Mouse (Mus musculus) embryo, embryonic 10.5 days (tissue): ENCODE measurements around the gene Gm49321.

Experiments
- DNase-seq: peaks from one replicate; pipeline ENCODE4 v3.0.0-alpha.2; 2015; ENCODE audit warnings: low spot score

The Gm49321 gene

DNA sequence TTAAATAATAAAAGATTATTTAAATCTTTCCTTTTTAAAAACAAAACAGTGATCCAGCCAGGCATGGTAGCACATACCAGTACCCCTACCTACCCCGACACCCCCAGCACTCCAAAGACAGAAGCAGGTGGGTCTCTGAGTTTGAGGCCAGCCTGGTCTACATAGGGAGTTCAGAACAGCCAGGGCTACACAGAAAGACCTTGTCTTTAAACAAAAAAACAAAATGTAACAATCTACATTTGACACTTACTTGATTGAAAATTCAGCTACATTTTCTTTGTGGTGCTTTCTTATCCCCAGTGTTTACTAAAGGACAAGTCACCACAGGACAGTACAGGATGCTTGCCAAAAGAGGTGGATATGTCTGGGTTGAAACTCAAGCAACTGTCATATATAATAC is at the start of gene Gm49321:
Gene Gm49321 (plus strand): TSS at position 301 of the 400 bp plus-strand sequence.
- DNase-seq = no peak

DNA sequence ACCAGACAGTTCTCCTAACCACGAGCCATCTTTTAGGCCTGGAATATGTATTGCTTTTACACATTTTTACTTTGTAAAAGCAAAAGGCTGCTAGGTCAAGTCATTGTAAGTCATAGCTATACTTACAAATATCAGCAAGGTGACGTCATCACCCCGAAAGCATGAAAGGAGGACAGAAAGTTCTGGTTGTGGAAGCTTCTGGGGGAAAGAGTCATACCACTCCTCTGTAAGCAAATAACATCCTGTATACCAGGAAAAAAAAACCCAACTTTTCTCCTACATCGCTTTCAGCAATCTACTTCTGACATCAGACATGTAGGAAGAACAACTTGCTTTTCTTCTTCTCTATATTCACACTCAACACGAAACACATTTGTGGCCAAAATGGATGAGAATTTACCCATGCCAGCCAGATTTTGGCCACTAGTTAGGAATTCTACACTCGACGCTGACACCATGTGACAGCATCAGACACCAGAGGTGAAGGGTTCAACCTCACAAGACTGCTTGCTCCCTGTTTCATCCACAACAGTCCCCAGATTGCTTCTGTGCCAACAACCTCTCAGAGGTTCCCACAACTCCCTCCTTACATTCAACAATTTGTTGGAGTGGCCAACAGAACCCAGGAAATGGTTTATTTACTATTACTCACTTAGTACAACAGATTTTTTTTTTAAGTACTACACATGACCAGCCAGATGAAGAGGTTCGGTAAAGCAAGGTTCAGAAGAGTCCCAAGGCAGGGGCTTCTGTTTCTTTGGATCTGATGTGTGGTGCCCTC is 49.3 kb upstream of the Gm49321 start:
- DNase-seq = no peak

DNA sequence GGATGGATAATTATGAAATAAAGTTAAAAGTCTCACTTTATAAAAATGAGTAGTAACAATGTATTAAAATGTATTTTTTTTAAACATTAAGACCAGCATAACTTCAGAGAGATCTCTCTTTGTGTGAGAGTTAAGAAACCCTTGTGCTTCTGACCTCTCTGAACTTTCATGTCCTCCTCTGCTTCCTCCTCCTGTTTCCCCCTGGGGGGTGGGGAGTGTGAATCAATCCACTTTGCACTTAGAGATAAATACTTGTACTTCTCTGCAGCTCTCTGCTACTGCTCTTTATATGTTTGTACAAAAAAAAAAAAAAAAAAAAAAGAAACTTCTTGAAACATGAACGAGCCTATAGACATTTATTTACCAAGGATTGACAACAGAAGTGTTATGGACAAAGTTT is 47.9 kb upstream of the Gm49321 start:
- no peak for DNase-seq

DNA sequence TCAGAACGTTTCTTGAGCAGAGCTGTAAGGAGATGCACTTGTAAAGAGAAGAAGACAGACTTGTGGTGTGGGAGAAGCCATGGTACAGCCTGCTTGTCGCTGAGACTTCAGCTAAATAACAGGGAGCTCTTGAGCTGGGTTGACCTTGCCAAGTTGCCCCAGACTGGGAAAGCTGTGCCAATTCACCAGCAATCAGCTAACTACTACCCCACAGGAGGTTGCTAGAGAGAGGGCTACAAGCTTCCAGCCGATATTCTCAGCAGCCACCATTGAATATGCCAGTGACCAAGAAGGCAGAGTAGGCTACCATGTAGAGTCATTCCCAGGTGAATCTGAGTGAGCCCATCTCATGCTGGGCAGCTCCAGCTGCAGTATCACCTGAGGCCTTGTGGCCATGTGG is 47.4 kb upstream of the Gm49321 start:
- no peak for DNase-seq

DNA sequence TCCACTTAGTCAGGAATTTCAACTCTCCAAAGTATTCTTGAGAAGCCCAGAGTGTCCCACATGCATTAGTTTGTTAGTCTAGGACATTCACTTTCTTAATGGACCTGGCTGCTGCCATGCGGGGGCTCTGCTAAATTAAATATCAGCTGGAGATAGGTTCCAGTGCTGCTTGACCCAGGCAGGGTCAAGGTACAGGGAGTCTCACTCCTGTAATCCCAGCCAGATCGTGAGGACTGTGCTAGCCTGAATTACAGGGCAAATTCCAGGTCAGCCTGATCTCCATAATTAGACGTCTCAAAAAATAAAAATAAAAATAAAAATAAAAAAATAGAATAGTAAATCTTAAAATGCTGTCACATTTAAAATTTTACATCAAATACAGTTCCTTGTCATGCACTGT is 44.8 kb upstream of the Gm49321 start:
- DNase-seq = no peak

DNA sequence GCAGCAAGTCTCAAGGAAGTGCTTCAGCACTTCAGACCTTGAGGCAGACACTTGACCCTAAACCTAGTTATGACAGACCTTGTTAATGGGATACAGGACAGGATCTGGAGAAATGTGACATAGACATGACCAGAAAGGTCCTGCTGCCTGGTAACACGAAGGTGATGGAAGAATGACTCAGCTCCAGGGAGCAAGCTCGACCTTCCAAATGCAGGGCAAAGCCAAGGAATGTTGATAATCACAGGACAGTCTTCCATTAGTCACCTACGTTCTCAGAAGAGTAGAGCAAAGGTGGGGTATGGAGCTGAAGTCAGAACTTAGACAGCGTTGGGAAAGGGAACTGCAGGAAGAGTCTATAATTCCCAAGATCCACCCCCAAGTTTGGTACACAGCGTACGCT is 42.6 kb upstream of the Gm49321 start:
- no peak for DNase-seq

DNA sequence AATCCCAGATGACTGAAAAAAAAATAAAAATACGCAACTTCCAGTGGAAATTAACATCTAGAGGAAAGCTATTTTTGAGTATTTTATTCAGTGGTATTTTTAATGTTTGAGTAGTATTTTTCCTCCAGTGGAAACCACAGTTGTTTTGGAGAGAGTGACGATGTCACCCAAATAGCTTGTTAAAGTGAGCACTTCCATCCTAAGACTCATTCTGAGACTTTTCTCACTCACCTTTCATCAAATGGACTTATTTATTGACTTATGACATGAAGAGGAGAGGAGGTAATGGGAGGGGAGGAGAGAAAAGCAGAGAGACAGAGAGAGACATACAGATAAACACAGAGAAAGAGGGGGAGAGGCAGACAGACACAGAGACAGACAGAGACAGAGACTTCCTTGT is 41.8 kb upstream of the Gm49321 start:
- DNase-seq = no peak

DNA sequence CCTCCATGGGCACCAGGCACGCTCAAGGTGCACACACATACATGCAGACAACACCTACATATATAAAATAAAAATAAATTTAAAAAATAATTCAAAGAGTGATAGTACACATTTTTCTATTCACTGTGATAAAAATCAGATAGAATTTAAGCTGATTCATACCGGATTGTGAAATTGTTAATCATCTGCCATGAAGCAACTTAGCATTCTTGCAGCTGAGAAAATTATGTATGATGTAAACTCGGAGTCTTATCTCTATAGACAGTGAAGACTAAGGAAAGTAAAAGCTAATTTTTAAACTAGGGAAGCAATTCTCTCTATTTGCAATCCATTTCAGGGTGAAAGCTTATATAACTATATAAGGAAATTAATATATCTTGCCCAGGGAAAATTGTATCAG is 41.0 kb upstream of the Gm49321 start:
- no peak for DNase-seq

DNA sequence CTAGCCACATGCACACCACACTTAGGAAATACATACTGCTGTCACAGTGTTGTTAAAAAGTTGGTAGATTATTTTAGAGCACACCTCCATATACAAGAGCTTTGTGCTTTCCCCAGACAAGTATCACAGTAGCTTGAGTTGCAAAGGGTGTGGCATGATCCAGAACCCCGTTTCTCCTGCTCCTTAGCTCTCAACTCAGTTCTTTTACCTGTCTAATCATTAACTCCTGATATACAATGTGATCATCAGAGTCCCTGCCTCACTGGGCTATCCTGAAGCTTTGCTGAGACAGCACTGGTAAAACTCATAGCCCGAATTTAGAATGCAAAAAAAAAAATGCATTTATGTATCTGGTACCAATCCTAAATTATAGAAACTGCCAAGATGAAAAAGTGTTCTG is 39.2 kb upstream of the Gm49321 start:
- DNase-seq = no peak

DNA sequence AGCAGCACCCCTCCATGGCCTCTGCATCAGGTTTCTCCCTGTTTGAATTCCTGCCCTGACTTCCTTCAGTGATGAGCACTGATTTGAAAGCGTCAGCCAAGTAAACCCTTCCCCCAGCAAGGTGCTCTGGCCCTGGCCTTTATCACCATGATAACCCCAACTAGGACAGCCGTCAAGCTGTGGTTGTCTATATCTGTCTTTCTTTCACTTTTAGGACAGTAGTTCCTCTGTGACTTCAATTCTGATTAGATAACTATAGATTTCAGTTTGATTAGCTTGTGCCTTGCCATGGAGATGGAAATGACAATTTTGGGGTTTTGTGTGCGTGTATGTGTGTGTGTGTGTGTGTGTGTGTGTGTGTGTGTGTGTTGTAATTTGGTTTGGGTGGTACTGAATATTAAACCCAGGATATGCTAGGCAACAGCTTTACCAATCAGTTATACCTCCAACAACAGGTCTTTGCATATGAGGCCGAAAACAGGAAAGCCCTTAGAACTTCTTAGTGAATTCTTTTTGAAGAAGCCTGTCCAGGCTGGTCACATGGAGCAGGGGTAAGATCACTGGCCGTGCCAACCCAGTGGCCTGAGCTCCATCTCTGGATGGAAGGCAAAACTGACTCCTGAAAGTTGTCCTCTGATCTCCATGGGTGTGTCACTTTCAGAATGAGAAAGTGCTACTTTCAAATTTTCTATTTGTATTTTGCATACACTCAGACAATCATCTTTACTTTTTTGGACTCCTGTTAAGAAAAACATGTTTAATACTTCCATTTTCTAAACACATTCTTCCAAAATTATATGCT is 33.1 kb upstream of the Gm49321 start:
- no peak for DNase-seq

DNA sequence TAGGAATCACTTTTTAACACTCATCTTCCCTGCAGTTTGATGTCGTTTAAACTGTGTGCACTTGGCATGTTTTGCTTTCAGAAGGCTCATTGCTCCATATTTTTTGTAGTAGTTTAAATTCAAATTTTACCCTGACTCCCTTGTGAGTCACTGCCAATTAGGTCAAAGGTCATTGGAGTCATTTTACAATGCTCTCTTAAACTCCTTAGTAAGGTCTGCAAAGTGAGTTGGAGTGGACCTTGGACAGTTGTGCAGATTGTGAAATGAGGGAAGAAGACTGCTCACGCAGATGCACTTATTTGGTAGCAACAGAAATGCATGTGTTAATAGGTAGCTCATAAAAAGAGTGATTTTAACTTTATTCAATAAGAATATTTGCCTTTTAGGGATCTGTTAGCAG is 32.4 kb upstream of the Gm49321 start:
- DNase-seq = peak; percentile 39

DNA sequence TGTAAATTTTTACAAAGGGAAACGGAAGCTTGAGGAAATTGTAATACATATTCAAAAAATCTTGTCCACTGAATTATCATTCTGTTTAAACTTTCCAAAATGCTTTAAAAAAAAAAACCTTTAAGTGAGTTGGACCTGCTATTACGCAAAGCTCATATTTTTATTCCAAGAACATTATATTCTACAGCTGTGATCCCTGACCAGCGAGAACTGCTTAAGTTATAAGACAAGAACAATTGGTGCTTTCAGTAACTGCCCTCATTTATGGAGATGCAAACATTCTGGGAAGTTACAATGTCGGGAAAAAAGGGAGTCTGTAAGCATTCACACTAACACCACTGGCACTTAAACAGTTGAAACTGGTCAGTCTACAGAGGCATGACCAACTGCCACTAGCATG is 31.9 kb upstream of the Gm49321 start:
- no peak for DNase-seq

DNA sequence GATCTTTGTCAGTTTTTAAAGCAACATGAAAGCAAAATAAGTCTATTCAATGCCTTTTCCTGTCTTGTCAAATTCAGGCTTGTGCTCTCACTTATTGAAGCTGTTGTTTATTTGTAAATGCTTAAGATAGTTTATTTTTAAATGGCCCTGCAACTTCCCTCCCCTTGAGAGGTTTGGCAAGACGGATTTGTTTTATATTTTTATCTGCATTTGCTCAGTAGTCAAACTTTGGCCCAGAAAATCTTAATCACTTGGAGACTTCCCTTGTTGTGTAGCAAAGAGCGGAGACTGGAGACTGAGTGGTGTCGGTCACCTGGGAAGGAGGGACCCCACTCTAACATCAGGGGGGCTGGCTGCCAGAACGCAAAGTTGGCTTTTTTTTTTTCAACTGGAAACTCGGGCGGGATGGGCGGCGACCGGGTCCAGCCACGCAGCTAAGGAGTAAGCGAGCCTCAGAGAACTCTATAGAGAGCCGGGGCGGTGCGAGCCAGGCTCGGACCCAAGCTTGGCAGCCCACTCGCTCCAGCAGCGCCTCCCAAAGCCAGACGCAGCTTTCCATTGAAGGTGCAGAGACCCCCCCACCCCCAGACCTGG is 30.3 kb upstream of the Gm49321 start:
- peak; percentile 21 for DNase-seq

DNA sequence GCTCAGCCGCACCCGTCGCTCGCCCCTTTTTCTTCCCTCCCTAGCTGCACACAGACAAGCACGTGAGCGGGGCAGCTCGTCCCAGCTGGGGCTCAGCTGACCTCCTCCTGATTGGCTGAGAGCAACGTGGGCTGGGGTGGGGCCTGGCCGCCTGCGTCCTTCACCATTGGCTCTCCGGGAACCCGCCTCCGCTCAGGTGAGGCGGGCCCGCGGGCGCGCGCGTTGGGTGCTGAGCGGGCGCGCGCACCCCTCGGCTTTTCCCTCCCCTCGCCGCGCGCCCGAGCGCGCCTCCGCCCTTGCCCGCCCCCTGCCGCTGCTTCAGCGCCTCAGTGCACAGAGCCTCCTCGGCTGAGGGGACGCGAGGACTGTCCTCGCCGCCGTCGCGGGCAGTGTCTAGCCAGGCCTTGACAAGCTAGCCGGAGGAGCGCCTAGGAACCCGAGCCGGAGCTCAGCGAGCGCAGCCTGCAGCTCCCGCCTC is 29.7 kb upstream of the Gm49321 start:
- peak; percentile 98 for DNase-seq

DNA sequence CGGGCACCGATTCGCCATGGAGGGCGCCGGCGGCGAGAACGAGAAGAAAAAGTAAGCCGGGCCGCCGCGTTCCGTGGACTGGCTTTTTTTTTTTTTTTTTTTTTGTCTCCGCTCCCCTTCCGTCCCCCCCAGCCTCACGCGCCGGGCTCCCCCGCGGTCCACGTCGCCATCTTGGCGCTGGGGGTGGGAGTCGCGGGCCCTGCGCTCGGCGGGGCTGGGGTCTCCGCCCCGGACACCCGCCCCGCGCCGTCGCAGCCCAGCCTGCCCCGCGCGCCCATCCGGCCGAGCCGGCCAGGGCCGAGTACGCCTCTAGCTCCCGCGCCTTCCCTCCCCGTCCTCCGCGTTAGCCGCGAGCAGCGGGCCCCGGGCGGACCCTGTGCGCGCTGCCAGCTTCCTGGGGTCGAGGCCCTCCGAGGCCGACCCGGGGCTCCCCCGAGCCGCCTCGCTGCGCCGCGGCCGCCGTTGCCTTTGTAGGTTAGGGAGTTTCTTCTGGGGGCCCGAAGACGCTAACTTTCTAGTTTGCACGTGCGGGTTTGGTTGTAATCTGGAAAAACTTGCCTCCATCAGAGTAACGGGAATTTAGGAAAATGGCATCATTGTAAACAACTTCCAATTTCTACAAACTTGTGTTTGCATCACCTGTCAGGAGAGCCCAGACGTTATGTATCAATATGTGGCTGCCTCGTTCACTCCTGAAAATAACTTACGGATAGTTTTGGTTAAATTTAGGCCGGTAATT is 29.0 kb upstream of the Gm49321 start:
- peak; percentile 78 for DNase-seq

DNA sequence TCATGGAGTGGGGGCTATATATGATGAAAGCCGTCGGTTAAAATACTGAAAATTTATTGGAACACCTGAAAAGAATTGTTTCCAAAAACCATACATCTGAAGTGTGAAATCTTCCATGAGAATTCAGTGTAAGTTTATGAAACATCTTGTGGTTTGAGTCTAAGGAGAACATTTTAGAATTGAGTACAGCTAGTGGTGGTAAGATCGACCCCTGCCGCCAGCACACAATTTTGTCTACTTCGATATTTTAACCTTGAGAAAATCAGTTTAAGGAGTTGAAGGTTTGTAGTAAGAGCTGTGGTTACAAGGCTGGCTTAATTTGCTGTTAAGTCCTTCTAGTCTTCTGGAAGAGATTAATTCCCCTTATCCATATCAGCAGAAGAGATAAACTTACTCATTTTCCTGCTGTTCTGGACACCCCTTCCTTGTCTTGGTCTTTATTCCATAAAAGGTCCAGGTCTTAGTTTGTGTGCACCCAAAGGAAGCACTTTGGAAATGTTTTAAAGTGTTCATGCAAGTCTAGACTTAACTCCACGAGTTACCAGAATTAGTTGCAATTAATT is 28.4 kb upstream of the Gm49321 start:
- DNase-seq = peak; percentile 13

DNA sequence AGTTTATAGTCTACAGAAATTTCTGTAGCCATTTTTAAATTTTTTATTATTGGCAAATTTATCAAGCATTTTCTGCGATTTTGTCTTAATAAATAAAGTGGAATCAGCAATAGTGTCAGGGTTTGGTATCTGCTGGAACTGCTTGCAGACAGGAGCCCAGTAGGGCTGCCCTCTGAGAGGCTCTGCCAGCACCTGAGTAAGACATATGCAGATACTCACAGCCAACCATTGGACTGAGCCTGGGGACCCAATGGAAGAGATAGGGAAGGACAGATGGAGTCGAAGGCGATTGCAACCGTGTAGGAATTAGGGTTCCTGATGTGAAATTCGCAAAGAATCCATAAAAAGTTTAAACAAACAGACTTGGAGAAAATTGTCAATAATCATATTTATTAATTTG is 19.0 kb upstream of the Gm49321 start:
- DNase-seq = no peak

DNA sequence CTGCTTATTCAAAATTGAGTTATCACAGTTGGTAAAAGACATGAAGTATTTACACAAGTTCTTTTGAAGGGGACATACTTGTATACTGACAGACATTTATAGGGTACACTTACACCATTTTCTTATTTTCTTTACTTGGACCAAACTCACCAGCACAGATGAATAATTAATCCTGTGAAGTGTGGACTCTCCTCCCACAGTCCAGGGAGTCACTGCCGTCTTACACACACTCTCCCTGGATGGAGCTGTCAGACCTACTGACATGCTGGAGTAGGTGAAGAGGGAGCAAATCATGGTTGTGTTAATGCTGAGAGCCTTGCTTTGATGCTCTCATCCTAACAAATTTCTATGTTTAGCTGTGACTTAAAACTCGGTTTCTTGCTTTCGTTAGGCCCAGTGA is 7.2 kb upstream of the Gm49321 start:
- no peak for DNase-seq

DNA sequence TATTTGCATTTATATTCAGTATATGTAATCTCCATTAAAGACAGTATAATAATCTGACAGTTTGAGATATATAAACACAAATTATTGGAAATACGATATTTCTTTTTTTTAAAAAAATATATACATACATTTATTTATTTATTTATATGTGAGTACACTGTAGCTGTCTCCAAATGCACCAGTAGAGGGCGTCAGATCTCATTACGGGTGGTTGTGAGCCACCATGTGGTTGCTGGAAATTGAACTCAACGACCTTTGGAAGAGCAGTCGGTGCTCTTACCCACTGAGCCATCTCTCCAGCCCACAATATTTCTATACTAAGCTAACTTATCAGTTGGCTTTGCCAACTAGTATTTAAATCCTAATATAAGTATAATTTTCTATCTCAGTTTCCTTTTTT is 6.2 kb upstream of the Gm49321 start:
- DNase-seq = peak; percentile 50

DNA sequence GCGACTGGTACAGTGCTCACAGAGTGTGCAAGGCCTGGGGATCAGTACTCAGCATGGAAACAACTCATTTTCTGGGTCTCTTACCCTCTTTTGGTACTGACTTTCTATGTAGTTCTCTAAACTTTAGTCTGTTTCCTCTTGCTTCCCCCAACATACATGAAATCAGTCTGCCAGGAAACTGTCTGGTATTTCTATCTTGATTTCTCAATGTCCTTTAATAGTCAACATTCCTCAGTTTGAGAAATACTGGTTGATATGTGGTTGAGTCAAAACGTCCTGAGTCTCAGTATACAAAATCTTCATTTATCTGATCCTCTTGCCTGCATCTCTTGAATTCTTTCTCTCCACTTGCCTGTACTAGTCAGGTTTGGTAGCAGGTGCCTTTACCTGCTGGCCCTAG is 2.9 kb upstream of the Gm49321 start:
- no peak for DNase-seq

DNA sequence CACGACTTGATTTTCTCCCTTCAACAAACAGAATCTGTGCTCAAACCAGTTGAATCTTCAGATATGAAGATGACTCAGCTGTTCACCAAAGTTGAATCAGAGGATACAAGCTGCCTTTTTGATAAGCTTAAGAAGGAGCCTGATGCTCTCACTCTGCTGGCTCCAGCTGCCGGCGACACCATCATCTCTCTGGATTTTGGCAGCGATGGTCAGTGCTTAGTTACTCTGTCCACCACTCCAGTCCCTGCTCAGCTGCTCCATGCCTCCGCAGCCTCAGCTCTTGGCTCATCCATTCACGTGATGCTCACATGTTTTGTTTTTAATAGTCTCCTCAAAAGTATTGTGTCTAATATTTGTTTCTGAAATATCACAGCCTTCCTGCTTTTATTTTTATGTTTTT is 2.1 kb downstream of the Gm49321 start:
- DNase-seq = no peak

DNA sequence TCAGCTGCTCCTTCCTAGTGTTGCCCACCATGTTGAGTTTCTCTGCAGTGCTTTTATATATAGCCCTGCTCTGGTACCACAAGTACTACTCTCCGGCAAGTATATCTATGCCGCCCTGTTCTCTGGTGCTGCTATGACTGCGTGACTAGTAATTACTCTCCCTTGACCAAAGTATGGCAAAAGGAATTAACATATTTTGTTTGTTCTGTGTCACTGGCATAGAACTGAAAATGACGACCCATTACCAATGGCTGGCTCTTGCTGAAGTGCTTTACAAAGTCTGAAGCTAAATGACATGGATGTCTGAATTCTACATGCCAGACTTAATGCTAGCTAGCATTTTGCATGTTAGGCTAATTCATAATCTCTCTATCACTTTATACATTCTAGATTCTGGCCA is 11.0 kb downstream of the Gm49321 start:
- no peak for DNase-seq
